Mouse (Mus musculus) neural tube, embryonic 11.5 days (tissue): ENCODE measurements around the gene Hk1. TPM values are rescaled to one million over a fixed set of nuclear protein-coding genes. Genes with fewer than 3 reads are reported as not detected.

Experiments used
- ATAC-seq: fragments of 200-750 bp; cut with Nextera tagmentation; 2 replicates; pipeline ENCODE4 v1.8.0; 2017; ENCODE audit warnings: moderate number of reproducible peaks, mild to moderate bottlenecking, moderate TSS enrichment, moderate library complexity; ENCODE audit not compliant: insufficient read depth, low FRiP score, low TSS enrichment
- DNase-seq: peaks from one replicate; pipeline ENCODE4 v3.0.0-alpha.2; 2015; ENCODE audit warnings: low spot score
- H3K27ac ChIP-seq: fragments of 300-500 bp; sonication (generic); 2 replicates; pipeline ENCODE4 v1.5.1; 2014; ENCODE audit warnings: low read depth, mild to moderate bottlenecking, low read length
- H3K27me3 ChIP-seq: fragments of 300-500 bp; sonication (generic); 2 replicates; pipeline ENCODE4 v1.6.1; 2014; ENCODE audit warnings: mild to moderate bottlenecking, low read length, mixed read lengths; ENCODE audit not compliant: control insufficient read depth, insufficient read depth
- H3K36me3 ChIP-seq: fragments of 300-500 bp; sonication (generic); 2 replicates; pipeline ENCODE4 v1.6.1; 2014; ENCODE audit warnings: mild to moderate bottlenecking, low read length, moderate library complexity, mixed read lengths; ENCODE audit not compliant: control insufficient read depth, insufficient read depth
- H3K4me1 ChIP-seq: fragments of 300-500 bp; sonication (generic); 2 replicates; pipeline ENCODE4 v1.6.1; 2014; ENCODE audit warnings: low read length, mixed read lengths; ENCODE audit not compliant: control insufficient read depth, insufficient read depth
- H3K4me2 ChIP-seq: fragments of 300-500 bp; sonication (generic); 2 replicates; pipeline ENCODE4 v1.6.1; 2014; ENCODE audit warnings: low read depth, mild to moderate bottlenecking, moderate library complexity
- H3K4me3 ChIP-seq: fragments of 300-500 bp; sonication (generic); 2 replicates; pipeline ENCODE4 v1.5.1; 2014; ENCODE audit warnings: low read depth, low read length
- H3K9ac ChIP-seq: fragments of 300-500 bp; sonication (generic); 2 replicates; pipeline ENCODE4 v1.6.1; 2014; ENCODE audit warnings: mild to moderate bottlenecking, low read length
- H3K9me3 ChIP-seq: fragments of 300-500 bp; sonication (generic); 2 replicates; pipeline ENCODE4 v1.6.1; 2016; ENCODE audit warnings: low read length; ENCODE audit not compliant: control insufficient read depth
- WGBS: fragments of 180-500 bp; shearing (Covaris S2); extraction: QIAGEN DNeasy Blood & Tissue Kit; methylation state at CpG from one replicate; pipeline ENCODE4 v1.1.7; 2014; 5-methylcytosine and 5-hydroxymethylcytosine counted together
- polyA plus RNA-seq: library from polyadenylated mRNA; unstranded; fragments of >200 nt; fragmentation: Nextera tagmentation; extraction: Ambion mirVana; gene quantifications from 2 replicates; pipeline ENCODE4 v1.2.1, GENCODE M21; 2014

The Hk1 gene
- polyA plus RNA-seq: 27.6 and 36.9 TPM in 2 replicates

- Histone ChIP-seq H3K9ac (no peak within 1 kb of the TSS), H3K4me2 (no peak within 1 kb of the TSS), H3K4me3 (no peak within 1 kb of the TSS), H3K4me1 (no peaks in the 10 kb centered on the region), H3K27me3 (no peaks in the 10 kb centered on the region), H3K9me3 (no peaks in the 10 kb centered on the region), H3K36me3 (no peaks in the 10 kb centered on the region), H3K27ac (no peak within 1 kb of the TSS)
- no peak for DNase-seq
- ATAC-seq: no peak
- WGBS: 86% methylated on average over 1 of the region's 1 CpGs
These were observed at the start of gene Hk1 for GRCm38 (mm10) chr10:62379808-62380207. Hk1 (minus strand) TSS chr10:62379908.

GRCm38 (mm10) chr10:62425081-62425871 is 45.6 kb upstream of the Hk1 start:
- no peak overlapping the region for H3K27ac ChIP-seq
- no peaks in the 10 kb centered on the region for H3K27me3 ChIP-seq
- no peak overlapping the region for H3K9ac ChIP-seq
- no peaks in the 10 kb centered on the region for H3K9me3 ChIP-seq
- ATAC-seq (no peak), DNase-seq (no peak)
- peaks cover 10% of the 10 kb centered on the region for H3K36me3 ChIP-seq
- no peak overlapping the region for H3K4me2 ChIP-seq
- H3K4me1 ChIP-seq: no peaks in the 10 kb centered on the region
- 59% methylated on average over 9 of the region's 9 CpGs for WGBS
- no peak overlapping the region for H3K4me3 ChIP-seq

GRCm38 (mm10) chr10:62422255-62422654 is 42.5 kb upstream of the Hk1 start, which contains the start of gene Hkdc1:
Hkdc1 (minus strand) TSS chr10:62422491.
- Histone ChIP-seq H3K9me3 (no peaks in the 10 kb centered on the region), H3K9ac (no peak within 1 kb of the TSS), H3K36me3 (no peaks in the 10 kb centered on the region), H3K4me2 (no peak within 1 kb of the TSS), H3K27me3 (no peaks in the 10 kb centered on the region), H3K4me3 (no peak within 1 kb of the TSS), H3K4me1 (no peaks in the 10 kb centered on the region), H3K27ac (no peak within 1 kb of the TSS)
- WGBS: 35% methylated on average over 15 of the region's 15 CpGs
- no peak for DNase-seq
- no peak for ATAC-seq

- Histone ChIP-seq H3K27ac (no peak overlapping the region), H3K36me3 (no peaks in the 10 kb centered on the region), H3K27me3 (no peaks in the 10 kb centered on the region), H3K9ac (no peak overlapping the region), H3K4me2 (no peak overlapping the region), H3K9me3 (no peaks in the 10 kb centered on the region), H3K4me1 (no peaks in the 10 kb centered on the region), H3K4me3 (no peak overlapping the region)
- 87% methylated on average over 3 of the region's 3 CpGs for WGBS
- DNase-seq (no peak), ATAC-seq (no peak)
These were observed 41.4 kb upstream of the Hk1 start for GRCm38 (mm10) chr10:62421127-62421526.

- no peak overlapping the region for H3K4me2 ChIP-seq
- ATAC-seq (no peak), DNase-seq (no peak)
- WGBS: 74% methylated on average over 6 of the region's 6 CpGs
- no peaks in the 10 kb centered on the region for H3K9me3 ChIP-seq
- no peak overlapping the region for H3K9ac ChIP-seq
- no peaks in the 10 kb centered on the region for H3K4me1 ChIP-seq
- H3K27ac ChIP-seq: no peak overlapping the region
- no peaks in the 10 kb centered on the region for H3K27me3 ChIP-seq
- no peaks in the 10 kb centered on the region for H3K36me3 ChIP-seq
- no peak overlapping the region for H3K4me3 ChIP-seq
These were observed 40.7 kb upstream of the Hk1 start for GRCm38 (mm10) chr10:62420399-62420798.

GRCm38 (mm10) chr10:62419422-62419821 is 39.7 kb upstream of the Hk1 start:
- Histone ChIP-seq H3K9me3 (no peaks in the 10 kb centered on the region), H3K9ac (no peak overlapping the region), H3K4me2 (no peak overlapping the region), H3K4me1 (no peaks in the 10 kb centered on the region), H3K27ac (no peak overlapping the region), H3K27me3 (no peaks in the 10 kb centered on the region), H3K36me3 (no peaks in the 10 kb centered on the region), H3K4me3 (no peak overlapping the region)
- no peak for ATAC-seq
- WGBS: 83% methylated on average over 5 of the region's 5 CpGs
- DNase-seq: no peak

- H3K27me3 ChIP-seq: no peaks in the 10 kb centered on the region
- no peaks in the 10 kb centered on the region for H3K9me3 ChIP-seq
- H3K36me3 ChIP-seq: no peaks in the 10 kb centered on the region
- ATAC-seq (no peak), DNase-seq (no peak)
- H3K4me3 ChIP-seq: no peak overlapping the region
- H3K4me2 ChIP-seq: no peak overlapping the region
- no peaks in the 10 kb centered on the region for H3K4me1 ChIP-seq
- 57% methylated on average over 7 of the region's 7 CpGs for WGBS
- no peak overlapping the region for H3K27ac ChIP-seq
- no peak overlapping the region for H3K9ac ChIP-seq
These were observed 39.2 kb upstream of the Hk1 start for GRCm38 (mm10) chr10:62418831-62419356.

- H3K9ac ChIP-seq: no peak overlapping the region
- ATAC-seq: no peak
- H3K27ac ChIP-seq: no peak overlapping the region
- no peaks in the 10 kb centered on the region for H3K9me3 ChIP-seq
- no peak overlapping the region for H3K4me3 ChIP-seq
- no peak overlapping the region for H3K4me2 ChIP-seq
- DNase-seq: no peak
- WGBS: 49% methylated on average over 4 of the region's 4 CpGs
- no peaks in the 10 kb centered on the region for H3K27me3 ChIP-seq
- no peaks in the 10 kb centered on the region for H3K36me3 ChIP-seq
- H3K4me1 ChIP-seq: no peaks in the 10 kb centered on the region
These were observed 33.9 kb upstream of the Hk1 start for GRCm38 (mm10) chr10:62413606-62413982.
